Mouse (Mus musculus): Measurements from ENCODE around the gene Psme4.

The Psme4 gene

GRCm38 (mm10) chr11:30786230-30786983 is 14.9 kb downstream of the Psme4 start:
- DNase-seq: no peak

GRCm38 (mm10) chr11:30792680-30793079 is 21.2 kb downstream of the Psme4 start:
- peak; percentile 30 to 49 for DNase-seq

- DNase-seq: no peak
Measured at GRCm38 (mm10) chr11:30793753-30794152, 22.2 kb downstream of the Psme4 start.

- DNase-seq: no peak
Measured at GRCm38 (mm10) chr11:30797236-30797635, 25.7 kb downstream of the Psme4 start.

GRCm38 (mm10) chr11:30799496-30799895 is 28.0 kb downstream of the Psme4 start:
- peak; percentile 54 to 81 for DNase-seq

GRCm38 (mm10) chr11:30800091-30800490 is 28.6 kb downstream of the Psme4 start:
- no peak for DNase-seq

- DNase-seq: no peak
Measured at GRCm38 (mm10) chr11:30802421-30802820, 30.9 kb downstream of the Psme4 start.

- no peak for DNase-seq
Measured at GRCm38 (mm10) chr11:30821116-30821515, 49.6 kb downstream of the Psme4 start.

- no peak for DNase-seq
Measured at GRCm38 (mm10) chr11:30838793-30839192, 67.3 kb downstream of the Psme4 start.

- DNase-seq: no peak
Measured at GRCm38 (mm10) chr11:30844355-30844754, 72.8 kb downstream of the Psme4 start.

GRCm38 (mm10) chr11:30872425-30872824 is 100.9 kb downstream of the Psme4 start:
- no peak for DNase-seq

GRCm38 (mm10) chr11:30885171-30885871 is 113.8 kb downstream of the Psme4 start, which contains the start of the genes Gpr75 and Asb3:
Gene Gpr75 (plus strand): TSS chr11:30885358.
Gene Asb3 (plus strand): TSS chr11:30885416.
- DNase-seq: peak; percentile 29 to 68

GRCm38 (mm10) chr11:30888153-30888552 is 116.6 kb downstream of the Psme4 start:
- DNase-seq: no peak

- no peak for DNase-seq
Measured at GRCm38 (mm10) chr11:30896201-30896600, 124.7 kb downstream of the Psme4 start.

- DNase-seq: no peak
Measured at GRCm38 (mm10) chr11:30899312-30899711, 127.8 kb downstream of the Psme4 start.

- no peak for DNase-seq
Measured at GRCm38 (mm10) chr11:30912311-30912710, 140.8 kb downstream of the Psme4 start.

- no peak for DNase-seq
Measured at GRCm38 (mm10) chr11:30920641-30921040, 149.1 kb downstream of the Psme4 start.

- no peak for DNase-seq
Measured at GRCm38 (mm10) chr11:30923283-30923682, 151.8 kb downstream of the Psme4 start.

- no peak for DNase-seq
Measured at GRCm38 (mm10) chr11:30928079-30928478, 156.6 kb downstream of the Psme4 start.

- no peak for DNase-seq
Measured at GRCm38 (mm10) chr11:30928498-30928897, 157.0 kb downstream of the Psme4 start.
